Mouse (Mus musculus) adrenal gland, adult 10 weeks (tissue): ENCODE results near the gene Sdhaf4. TPM values are rescaled to one million over a fixed set of nuclear protein-coding genes. Genes with fewer than 3 reads are reported as not detected.

Experiments
- polyA plus RNA-seq: library from polyadenylated mRNA; stranded (reverse); fragments of 350-450 nt; fragmentation: Illumina TruSeq; extraction: RNeasy Lipid Tissue Mini Kit (QIAGEN cat#74804); gene quantifications from one replicate; pipeline ENCODE4 v1.2.3, GENCODE M21; 2014; ENCODE audit warnings: low read depth, low replicate concordance

The Sdhaf4 gene
- polyA plus RNA-seq: 44.3 TPM

DNA sequence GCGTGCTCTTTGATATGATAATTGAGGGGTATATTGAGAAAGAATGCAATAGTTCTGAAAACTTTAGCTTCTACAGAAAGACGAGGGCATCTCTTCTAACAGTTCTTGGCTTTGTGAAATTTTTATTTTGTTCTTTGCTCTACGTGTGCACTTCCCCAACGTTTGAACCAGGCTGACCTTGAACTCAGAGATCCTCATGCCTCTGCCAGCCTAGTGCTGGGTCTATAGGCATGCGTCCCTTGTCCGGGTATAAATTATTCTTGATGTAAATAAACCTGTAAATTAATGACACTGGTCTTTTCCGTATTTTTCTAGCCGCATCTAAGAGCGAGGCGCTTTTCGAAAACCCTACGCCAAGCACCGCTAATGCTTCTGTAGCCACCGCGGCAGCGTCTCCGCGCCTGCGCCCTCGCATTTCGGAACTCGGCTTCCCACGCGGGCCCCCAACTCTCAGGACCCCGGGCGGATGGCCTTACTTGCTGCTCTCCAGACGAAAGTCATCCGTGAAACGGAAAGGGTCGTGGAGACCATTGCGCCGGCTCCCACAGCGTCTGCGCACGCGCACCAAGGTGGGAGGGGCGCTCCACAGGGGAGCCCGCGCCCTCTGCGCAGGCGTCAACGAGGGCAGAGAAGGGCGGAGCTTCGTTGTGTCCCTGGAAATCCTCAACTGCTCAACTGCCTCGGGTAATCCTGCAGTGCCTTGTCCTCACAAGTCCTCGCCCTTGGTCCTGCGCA, at the start of gene Sdhaf4:
Gene Sdhaf4, minus strand, starts transcription at position 587 of the 735 bp plus-strand sequence.

Other genes starting within 250 kb of the Sdhaf4 start
- not detected for gene B3gat2, start 243.9 kb downstream of the Sdhaf4 start, polyA plus RNA-seq
- gene Smap1, start 83.3 kb downstream of the Sdhaf4 start, polyA plus RNA-seq: 170 TPM
- 53.5 TPM for gene Fam135a, start 94.7 kb upstream of the Sdhaf4 start, polyA plus RNA-seq
- gene Col9a1, start 172.0 kb upstream of the Sdhaf4 start, polyA plus RNA-seq: not detected